Mouse (Mus musculus) left cerebral cortex, postnatal 10 days (tissue): Measurements from ENCODE around the gene Efcab6. TPM values are rescaled to one million over a fixed set of nuclear protein-coding genes. Genes with fewer than 3 reads are reported as not detected.

ENCODE experiments used
- DNase-seq, 2 experiments: peaks; one replicate each; pipeline ENCODE4 v3.0.0; 2021 to 2022; ENCODE audit warnings: low spot score in 2 of 2, mixed read lengths in 1 of 2; ENCODE audit errors: extremely low spot score in 1 of 2
- intact Hi-C: fragments of 180-260 bp; cut with DNase I; formaldehyde crosslinking; loops from one replicate; pipeline ENCODE4 v1.15.1; 2025
- total RNA-seq, 2 experiments: library from RNA; stranded (reverse); gene quantifications; 2 replicates each; pipeline ENCODE4 v1.2.3; 2021

The Efcab6 gene
- total RNA-seq, 2 experiments from 2014 or later: 15.4 to 17.8 TPM

GRCm38 (mm10) chr15:83992191-83992590 is 73.0 kb downstream of the Efcab6 start:
- peak; percentile 67 to 69 for DNase-seq
- intact Hi-C loops: no loop called here

DNA sequence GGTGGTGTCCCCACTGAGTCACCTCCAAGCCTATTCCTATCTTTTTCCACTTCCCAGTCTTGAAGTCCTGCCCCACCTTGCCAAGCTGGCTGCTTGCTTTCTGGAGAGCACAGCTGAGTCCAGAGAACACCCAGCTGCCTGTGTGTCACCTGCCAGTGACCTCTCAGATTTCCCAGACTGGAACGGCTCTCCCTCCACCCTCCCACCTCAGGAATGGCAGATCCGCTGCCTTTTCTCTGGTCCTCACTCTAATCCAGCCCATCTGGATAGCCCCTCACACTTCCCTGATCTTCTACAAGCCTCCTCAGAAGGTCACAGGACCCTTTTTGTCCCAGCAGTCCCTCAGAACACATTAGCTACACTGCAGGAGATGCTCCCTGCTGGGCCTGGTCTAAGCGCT is 73.7 kb downstream of the Efcab6 start:
- intact Hi-C loops: no loop called here
- no peak for DNase-seq

GRCm38 (mm10) chr15:83989241-83989640 is 75.9 kb downstream of the Efcab6 start:
- DNase-seq: no peak
- intact Hi-C loops: no loop called here

GRCm38 (mm10) chr15:83988087-83988486 is 77.1 kb downstream of the Efcab6 start:
- no peak for DNase-seq
- intact Hi-C loops: no loop called here

DNA sequence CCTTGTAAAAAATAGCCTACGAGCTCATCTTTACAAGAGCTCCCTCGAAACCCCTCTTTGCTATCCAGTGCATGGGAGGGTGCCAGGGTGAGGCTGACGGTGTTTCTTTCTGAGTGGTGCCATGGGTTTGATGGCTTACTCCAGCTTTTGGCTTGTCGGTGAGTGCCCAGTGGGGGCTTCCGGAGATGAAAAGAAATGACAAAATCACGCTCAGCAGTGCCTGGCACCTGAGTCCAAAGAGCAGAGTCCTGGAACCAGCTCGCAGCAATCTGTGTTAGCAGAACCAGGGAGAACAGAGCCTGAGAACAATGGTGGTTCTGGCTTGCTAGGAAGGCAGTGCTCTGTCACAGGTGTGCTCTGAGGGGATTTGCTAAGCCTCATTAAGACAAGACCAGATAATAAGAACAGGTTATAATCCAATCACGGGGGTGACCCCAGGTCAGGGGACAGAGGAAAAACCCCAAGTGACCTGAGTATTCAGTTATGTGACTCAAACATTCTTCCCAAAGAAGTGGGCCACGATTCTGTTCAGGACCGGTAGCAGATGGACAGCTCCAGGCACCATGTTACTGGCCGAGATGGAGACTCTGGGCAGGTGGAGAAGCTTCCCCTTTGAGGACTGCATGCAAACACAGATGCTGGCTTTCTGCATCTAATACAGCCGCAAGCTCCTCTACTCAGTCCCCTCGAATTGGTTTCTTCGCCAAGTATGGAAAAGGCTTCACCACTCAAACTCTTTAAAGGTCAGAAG is 82.8 kb downstream of the Efcab6 start:
- intact Hi-C loops: no loop called here
- no peak for DNase-seq

GRCm38 (mm10) chr15:83978865-83979264 is 86.3 kb downstream of the Efcab6 start:
- intact Hi-C loops: no loop called here
- no peak for DNase-seq

- intact Hi-C loops: no loop called here
- DNase-seq: no peak
These were observed 88.1 kb downstream of the Efcab6 start for GRCm38 (mm10) chr15:83977108-83977507.

DNA sequence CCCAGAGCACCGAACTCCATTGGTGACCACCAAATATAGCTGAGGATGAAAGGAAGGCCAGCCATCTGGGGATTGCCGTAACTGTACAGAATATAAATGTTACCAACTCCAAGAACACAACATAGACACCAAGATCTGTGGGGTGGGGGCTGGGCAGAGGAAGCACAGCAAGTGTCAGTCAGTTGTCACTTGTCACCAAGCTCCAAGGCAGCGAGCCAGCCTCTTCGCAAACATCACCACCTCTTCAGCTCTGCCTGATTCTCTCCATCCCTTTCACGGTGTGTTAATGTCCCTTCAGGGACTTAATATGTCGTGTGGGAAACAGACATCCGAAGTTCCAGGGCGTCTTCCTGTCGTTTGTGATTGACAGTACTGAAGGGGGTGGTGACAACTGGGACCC is 93.0 kb downstream of the Efcab6 start:
- intact Hi-C loops: no loop called here
- DNase-seq: no peak

DNA sequence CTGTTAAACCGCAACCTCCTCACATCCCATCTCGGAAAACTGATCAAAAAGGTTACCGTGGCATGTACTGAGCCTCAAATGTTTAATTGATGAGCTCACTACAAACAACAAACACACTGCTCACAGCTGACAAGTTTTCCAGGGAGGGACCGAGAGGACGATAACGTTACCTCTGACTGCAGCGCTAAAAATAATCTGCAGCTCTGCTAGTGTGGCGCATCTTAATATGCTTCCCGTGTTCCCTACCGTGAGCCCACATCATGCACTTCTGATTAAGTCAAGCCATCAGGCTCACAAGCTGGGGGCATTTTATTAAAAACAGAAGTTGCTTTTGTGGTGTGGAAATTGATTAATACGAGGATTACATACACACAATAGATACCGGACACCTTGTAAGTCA is 97.4 kb downstream of the Efcab6 start:
- intact Hi-C loops: no loop called here
- no peak for DNase-seq

DNA sequence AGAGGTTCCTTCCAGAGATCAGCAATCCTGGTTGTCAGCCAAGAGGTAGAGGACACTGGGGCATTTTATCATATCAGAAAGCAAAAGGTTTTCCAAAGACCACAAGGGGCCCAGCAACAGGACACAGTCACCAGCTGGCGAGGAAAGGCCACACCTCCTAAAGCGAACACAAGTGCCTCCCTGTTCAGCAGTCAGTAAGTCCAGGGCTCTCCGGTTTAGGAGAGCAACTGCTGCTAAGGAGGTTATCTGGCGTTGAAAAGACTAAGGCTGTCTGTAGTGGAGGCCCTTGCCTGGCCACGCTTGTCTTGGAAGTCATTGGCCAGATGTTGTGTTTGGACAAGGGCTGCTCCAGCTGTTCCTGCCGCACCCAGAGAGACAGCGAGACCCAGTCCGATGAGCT is 100.1 kb downstream of the Efcab6 start:
- intact Hi-C loops: no loop called here
- DNase-seq: no peak

DNA sequence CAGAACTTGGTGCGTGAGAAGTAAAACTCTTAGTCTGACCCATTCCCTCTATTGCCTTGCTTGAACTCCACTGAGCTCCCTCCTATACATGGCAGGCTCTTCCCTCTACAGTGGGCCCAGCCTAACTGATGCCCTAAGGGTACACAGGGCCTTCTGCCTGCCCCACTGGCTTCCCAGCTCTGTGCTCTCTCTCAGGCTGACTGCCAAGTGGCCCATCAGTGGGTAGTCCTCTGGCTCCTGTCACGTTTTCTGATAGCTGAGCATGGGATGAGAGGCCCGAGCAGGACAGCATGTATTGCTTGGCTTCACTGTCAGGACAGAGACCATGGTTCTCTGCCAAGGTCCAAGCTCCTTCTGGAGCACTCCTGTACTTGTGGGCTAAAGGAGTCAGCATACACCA is 106.8 kb downstream of the Efcab6 start:
- no peak for DNase-seq
- intact Hi-C loops: no loop called here

GRCm38 (mm10) chr15:83956996-83957395 is 108.2 kb downstream of the Efcab6 start:
- no peak for DNase-seq

GRCm38 (mm10) chr15:83955948-83956707 is 109.1 kb downstream of the Efcab6 start:
- intact Hi-C loops: no loop called here
- DNase-seq: peak in 1 of 2 experiments; percentile 54

More at GRCm38 (mm10) chr15:83956996-83957395, 108.2 kb downstream of the Efcab6 start:
- intact Hi-C loops: no loop called here

DNA sequence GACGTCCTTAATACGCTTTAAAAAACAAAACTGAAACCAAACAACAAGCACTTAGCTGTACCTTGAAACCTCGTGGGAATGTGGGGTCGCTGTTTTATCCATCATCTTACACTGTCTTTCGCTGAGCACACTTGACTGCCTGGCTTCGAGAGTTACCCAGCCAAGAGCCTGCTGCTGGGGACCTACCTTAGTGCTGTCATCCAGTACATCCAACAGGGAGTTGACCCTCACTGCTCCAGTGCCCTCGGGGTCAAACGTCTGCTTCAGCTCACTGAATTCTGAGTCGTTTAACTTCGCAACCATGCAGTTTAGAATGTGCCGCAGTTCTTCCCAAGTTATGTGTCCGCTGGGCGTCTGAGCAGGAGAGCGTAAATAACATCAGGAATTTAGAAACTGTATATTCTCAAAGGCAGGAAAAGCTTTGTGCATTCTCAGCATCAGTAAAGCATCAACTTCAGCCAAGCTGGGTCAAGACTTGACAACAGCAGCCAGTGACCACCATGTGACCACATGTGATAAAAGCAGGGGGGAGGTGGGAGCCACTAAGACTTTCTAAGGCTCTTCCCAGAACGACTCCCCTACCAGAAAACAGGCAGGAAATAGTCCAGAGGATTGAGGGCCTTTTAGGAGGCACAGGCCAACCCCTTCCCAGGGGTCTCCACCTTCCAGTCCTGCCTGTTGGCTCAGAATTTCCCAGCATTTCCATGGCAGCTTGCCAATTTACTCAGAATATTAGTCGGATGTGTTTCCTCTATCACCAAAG is 115.3 kb downstream of the Efcab6 start:
- DNase-seq: peak in 1 of 2 experiments; percentile 15
- intact Hi-C loops: no loop called here

GRCm38 (mm10) chr15:83939703-83940102 is 125.5 kb downstream of the Efcab6 start:
- peak in 1 of 2 experiments; percentile 16 for DNase-seq

GRCm38 (mm10) chr15:83938466-83938865 is 126.7 kb downstream of the Efcab6 start:
- peak in 1 of 2 experiments; percentile 5 for DNase-seq
- intact Hi-C loops: no loop called here

More at GRCm38 (mm10) chr15:83939703-83940102, 125.5 kb downstream of the Efcab6 start:
- intact Hi-C loops: no loop called here

- DNase-seq: peak in 1 of 2 experiments; percentile 16
- intact Hi-C loops: no loop called here
These were observed 128.7 kb downstream of the Efcab6 start for GRCm38 (mm10) chr15:83936506-83936905.

DNA sequence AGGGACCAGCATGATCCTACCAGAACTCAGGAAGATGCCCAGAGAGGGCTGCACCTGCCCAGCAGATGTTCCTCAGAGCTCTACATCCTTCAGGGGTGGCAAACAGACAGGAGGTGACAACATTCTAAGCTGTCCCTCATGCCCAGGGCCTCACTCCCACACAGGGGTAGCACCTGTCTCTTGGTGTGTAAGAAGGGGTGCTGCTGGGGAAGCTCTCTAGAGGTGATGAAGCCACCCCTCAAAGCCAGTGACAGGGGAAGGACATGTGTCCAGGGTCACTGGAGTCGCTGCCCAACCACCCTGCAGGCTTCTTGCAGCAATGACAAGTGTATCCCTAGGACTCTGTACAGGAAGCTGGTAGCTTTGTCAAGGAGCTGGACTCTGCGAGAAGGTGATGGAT is 130.4 kb downstream of the Efcab6 start:
- peak in 1 of 2 experiments; percentile 11 for DNase-seq
- intact Hi-C loops: no loop called here

DNA sequence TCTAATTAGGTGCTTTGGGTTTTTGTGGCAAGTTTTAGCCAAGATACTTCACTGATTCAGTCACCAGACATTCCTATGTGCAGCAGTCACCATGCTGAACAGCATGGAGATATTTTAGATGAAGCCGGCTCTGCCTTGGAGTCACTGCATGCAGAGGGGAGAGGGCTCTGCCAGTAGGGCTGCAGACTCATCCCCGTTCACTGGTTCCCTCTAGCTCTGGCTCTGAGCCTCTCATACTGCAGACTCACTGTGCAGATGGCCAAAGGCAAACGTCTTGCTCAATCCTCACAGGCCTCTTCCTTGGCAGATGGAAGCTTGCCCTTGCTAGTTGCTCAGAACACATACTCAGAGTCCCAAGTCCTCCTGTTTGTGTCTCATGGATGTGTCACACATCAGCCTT is 139.8 kb downstream of the Efcab6 start:
- intact Hi-C loops: no loop called here

More for the DNA sequence above, 139.8 kb downstream of the Efcab6 start:
- peak in 1 of 2 experiments; percentile 6 for DNase-seq
